Mouse (Mus musculus): ENCODE data around the gene Mef2d. TPM values are rescaled to one million over a fixed set of nuclear protein-coding genes. Genes with fewer than 3 reads are reported as not detected.

The Mef2d gene
- polyA plus RNA-seq, 1 experiment from 2014 or later = 15.1 TPM

- Histone ChIP-seq H3K9me3 (no peaks in the 10 kb centered on the region), H3K27me3 (peaks cover 98% of the 10 kb centered on the region), H3K36me3 (0 out of 2 replicates have a peak, but pooled peaks cover 5% of the 10 kb centered on the region), H3K27ac (replicated peaks) (peak overlapping the region; percentile 56), H3K4me2 (replicated peaks) (peak overlapping the region; percentile 60), H3K9ac (replicated peaks) (peak overlapping the region; percentile 75), H3K4me1 (peaks cover 80% of the 10 kb centered on the region), H3K4me3 (peak overlapping the region; percentile 55)
- no peak for ATAC-seq (ENCODE audit: low FRiP score, low read depth)
- 5% methylated on average over 6 of the region's 6 CpGs for WGBS
Measured at GRCm38 (mm10) chr3:88216116-88216515, 73.9 kb downstream of the Mef2d start.

- Histone ChIP-seq H3K27me3 (peaks cover 98% of the 10 kb centered on the region), H3K4me2 (replicated peaks) (peak overlapping the region; percentile 60), H3K9me3 (no peaks in the 10 kb centered on the region), H3K4me1 (peaks cover 82% of the 10 kb centered on the region), H3K36me3 (0 out of 2 replicates have a peak, but pooled peaks cover 5% of the 10 kb centered on the region), H3K4me3 (peak overlapping the region; percentile 55), H3K27ac (replicated peaks) (peak overlapping the region; percentile 56; the same call in 1 of the 2 replicates), H3K9ac (replicated peaks) (peak overlapping the region; percentile 75)
- no peak for ATAC-seq (ENCODE audit: low FRiP score, low read depth)
- 8% methylated on average over 7 of the region's 7 CpGs for WGBS
Measured at GRCm38 (mm10) chr3:88216534-88217326, 74.6 kb downstream of the Mef2d start.

- Histone ChIP-seq H3K4me1 (peaks cover 82% of the 10 kb centered on the region), H3K27ac (replicated peaks) (peak overlapping the region; percentile 17; the same call in 1 of the 2 replicates), H3K4me2 (replicated peaks) (peak overlapping the region; percentile 60), H3K27me3 (peaks cover 99% of the 10 kb centered on the region), H3K4me3 (peak overlapping the region; percentile 55), H3K36me3 (peaks cover 7% of the 10 kb centered on the region; the same call in 1 of the 2 replicates), H3K9ac (replicated peaks) (peak overlapping the region; percentile 75), H3K9me3 (no peaks in the 10 kb centered on the region)
- no peak for ATAC-seq (ENCODE audit: low FRiP score, low read depth)
- 27% methylated on average over 1 of the region's 2 CpGs for WGBS
Measured at GRCm38 (mm10) chr3:88217679-88218078, 75.5 kb downstream of the Mef2d start.

- peaks cover 29% of the 10 kb centered on the region for H3K36me3 ChIP-seq
- H3K27me3 ChIP-seq = peaks cover 99% of the 10 kb centered on the region
- H3K4me2 ChIP-seq (replicated peaks) = peak overlapping the region; percentile 60
- 6% methylated on average over 9 of the region's 9 CpGs for WGBS
- peak overlapping the region; percentile 82 for H3K27ac ChIP-seq (replicated peaks)
- ATAC-seq (ENCODE audit: low FRiP score, low read depth) = peak; percentile 42; the same call in 1 of the 2 replicates
- H3K9me3 ChIP-seq = no peaks in the 10 kb centered on the region
- H3K4me3 ChIP-seq = no peak overlapping the region
- peaks cover 84% of the 10 kb centered on the region for H3K4me1 ChIP-seq
- peak overlapping the region; percentile 20 for H3K9ac ChIP-seq (replicated peaks)
Measured at GRCm38 (mm10) chr3:88219940-88220339, 77.8 kb downstream of the Mef2d start.

GRCm38 (mm10) chr3:88220842-88221241, 78.7 kb downstream of the Mef2d start:
- Histone ChIP-seq H3K4me2 (replicated peaks) (peak overlapping the region; percentile 31), H3K9ac (replicated peaks) (peak overlapping the region; percentile 20; the same call in 1 of the 2 replicates), H3K36me3 (peaks cover 31% of the 10 kb centered on the region), H3K4me3 (no peak overlapping the region), H3K27ac (replicated peaks) (peak overlapping the region; percentile 82), H3K9me3 (no peaks in the 10 kb centered on the region), H3K27me3 (peaks cover 99% of the 10 kb centered on the region), H3K4me1 (peaks cover 86% of the 10 kb centered on the region)
- 3% methylated on average over 6 of the region's 6 CpGs for WGBS
- ATAC-seq (ENCODE audit: low FRiP score, low read depth) = no peak

Small RNA genes lying within 50 kb of the gene (microRNA-seq; reads per million reads assigned to microRNA genes)
- gene Gm25641 = not detected
- 21.8 reads per million, percentile 33 among the genes with 10 or more reads in this experiment for gene Mir3093
- gene Mir9-1 = not detected

Other genes with a start within 250 kb of the Mef2d start
- gene Hdgf, start 236.1 kb upstream of the Mef2d start, polyA plus RNA-seq (2016; fragmentation: Nextera tagmentation; extraction: Ambion mirVana) = 233 and 243 TPM in 2 replicates
- 73.5 and 77.8 TPM in 2 replicates for gene Mrpl24, start 222.9 kb upstream of the Mef2d start, polyA plus RNA-seq (2016; fragmentation: Nextera tagmentation; extraction: Ambion mirVana)
- 78.7 and 79.0 TPM in 2 replicates for gene Isg20l2, start 212.1 kb upstream of the Mef2d start, polyA plus RNA-seq (2016; fragmentation: Nextera tagmentation; extraction: Ambion mirVana)
- 23.5 and 24.2 TPM in 2 replicates for gene Rrnad1, start 211.7 kb upstream of the Mef2d start, polyA plus RNA-seq (2016; fragmentation: Nextera tagmentation; extraction: Ambion mirVana)
- 291 and 335 TPM in 2 replicates for gene Crabp2, start 193.7 kb upstream of the Mef2d start, polyA plus RNA-seq (2016; fragmentation: Nextera tagmentation; extraction: Ambion mirVana)
- 183 and 196 TPM in 2 replicates for gene Nes, start 171.3 kb upstream of the Mef2d start, polyA plus RNA-seq (2016; fragmentation: Nextera tagmentation; extraction: Ambion mirVana)
- 0.63 and 1.1 TPM in 2 replicates for gene Bcan, start 142.1 kb upstream of the Mef2d start, polyA plus RNA-seq (2016; fragmentation: Nextera tagmentation; extraction: Ambion mirVana)
- 0.13 and 0.43 TPM in 2 replicates for gene Hapln2, start 114.8 kb upstream of the Mef2d start, polyA plus RNA-seq (2016; fragmentation: Nextera tagmentation; extraction: Ambion mirVana)
- gene Gpatch4, start 99.3 kb upstream of the Mef2d start, polyA plus RNA-seq (2016; fragmentation: Nextera tagmentation; extraction: Ambion mirVana) = 26.5 and 27.1 TPM in 2 replicates
- 124 and 128 TPM in 2 replicates for gene Naxe, start 83.9 kb upstream of the Mef2d start, polyA plus RNA-seq (2016; fragmentation: Nextera tagmentation; extraction: Ambion mirVana)
- not detected in 2 replicates for gene Ttc24, start 64.1 kb upstream of the Mef2d start, polyA plus RNA-seq (2016; fragmentation: Nextera tagmentation; extraction: Ambion mirVana)
- gene Iqgap3, start 60.4 kb upstream of the Mef2d start, polyA plus RNA-seq (2016; fragmentation: Nextera tagmentation; extraction: Ambion mirVana) = 20.7 and 20.8 TPM in 2 replicates
- gene Rhbg, start 112.3 kb downstream of the Mef2d start, polyA plus RNA-seq (2016; fragmentation: Nextera tagmentation; extraction: Ambion mirVana) = 0.26 TPM in 1 of 2 replicates, not detected in the other
- not detected in 2 replicates for gene Gm38392, start 144.8 kb downstream of the Mef2d start, polyA plus RNA-seq (2016; fragmentation: Nextera tagmentation; extraction: Ambion mirVana)
- 10.9 and 12.8 TPM in 2 replicates for gene Tsacc, start 154.6 kb downstream of the Mef2d start, polyA plus RNA-seq (2016; fragmentation: Nextera tagmentation; extraction: Ambion mirVana)
- gene Cct3, start 154.7 kb downstream of the Mef2d start, polyA plus RNA-seq (2016; fragmentation: Nextera tagmentation; extraction: Ambion mirVana) = 606 and 646 TPM in 2 replicates
- 104 and 128 TPM in 2 replicates for gene Glmp, start 182.7 kb downstream of the Mef2d start, polyA plus RNA-seq (2016; fragmentation: Nextera tagmentation; extraction: Ambion mirVana)
- gene Tmem79, start 193.8 kb downstream of the Mef2d start, polyA plus RNA-seq (2016; fragmentation: Nextera tagmentation; extraction: Ambion mirVana) = 1.9 and 2.3 TPM in 2 replicates
- 94.1 and 101 TPM in 2 replicates for gene Smg5, start 193.9 kb downstream of the Mef2d start, polyA plus RNA-seq (2016; fragmentation: Nextera tagmentation; extraction: Ambion mirVana)
- gene Paqr6, start 222.2 kb downstream of the Mef2d start, polyA plus RNA-seq (2016; fragmentation: Nextera tagmentation; extraction: Ambion mirVana) = 0.82 and 0.89 TPM in 2 replicates
- gene Bglap3, start 230.4 kb downstream of the Mef2d start, polyA plus RNA-seq (2016; fragmentation: Nextera tagmentation; extraction: Ambion mirVana) = 0.10 TPM in 1 of 2 replicates, not detected in the other
- gene Bglap2, start 236.3 kb downstream of the Mef2d start, polyA plus RNA-seq (2016; fragmentation: Nextera tagmentation; extraction: Ambion mirVana) = not detected in 2 replicates
- not detected in 2 replicates for gene Bglap, start 242.1 kb downstream of the Mef2d start, polyA plus RNA-seq (2016; fragmentation: Nextera tagmentation; extraction: Ambion mirVana)